9 mouse cellular contexts compared by ENCODE assay signal in genomic region chr17:35638475-35639190, GRCm38 (mm10). TPM values are rescaled to one million over a fixed set of nuclear protein-coding genes. Genes with fewer than 3 reads are reported as not detected.
DNase-seq lines count a peak whose midpoint lies in the region; ATAC-seq and TF ChIP-seq lines count a peak whose summit lies in the region.
"Had no signal": no experiment of that assay in that cellular context is flagged by ENCODE, and none has a peak within 500 bp of the region (broad histone marks: within the 10 kb centered on the region; RNA-seq: fewer than 3 reads in every experiment).

No protein-coding gene starts in this region.

- no peaks in the 10 kb centered on the region for H3K27me3 ChIP-seq in embryonic facial prominence, embryonic 14.5 days (replicated peaks; ENCODE audit: control insufficient read depth, insufficient read depth, low read length)
- H3K27me3 ChIP-seq in heart, embryonic 15.5 days, result peaks cover 10% of the 10 kb centered on the region
- no peaks in the 10 kb centered on the region for H3K27me3 ChIP-seq in kidney, embryonic 16.5 days (ENCODE audit: insufficient read depth, low read length)

- H3K4me1 ChIP-seq in embryonic facial prominence, embryonic 14.5 days (ENCODE audit: control insufficient read depth, insufficient read depth, low read length), result 0 out of 2 replicates have a peak, but pooled peaks cover 7% of the 10 kb centered on the region
- peaks cover 16% of the 10 kb centered on the region for H3K4me1 ChIP-seq in heart, embryonic 15.5 days (replicated peaks)
- no peaks in the 10 kb centered on the region for H3K4me1 ChIP-seq in kidney, embryonic 16.5 days (ENCODE audit: insufficient read depth, low read length)
- no peaks in the 10 kb centered on the region for H3K4me1 ChIP-seq in lung, adult 2 months (ENCODE audit: control insufficient read depth, insufficient read depth, low read length)

- H3K4me2 ChIP-seq in embryonic facial prominence, embryonic 14.5 days (ENCODE audit: low read depth, low read length), result peak overlapping the region; percentile 39
- H3K4me2 ChIP-seq in heart, embryonic 15.5 days, result peak overlapping the region; percentile 42
- H3K4me2 ChIP-seq in kidney, embryonic 16.5 days (replicated peaks; ENCODE audit: low read depth, low read length), result peak overlapping the region; percentile 38
- H3K4me2 ChIP-seq: liver, embryonic 15.5 days had no signal

- TF ChIP-seq CTCF in lung, adult 2 months (IDR thresholded peaks at IDR 0.05; ENCODE audit: insufficient read depth, low read length), result no peak

- H3K9me3 ChIP-seq in embryonic facial prominence, embryonic 14.5 days (ENCODE audit: control insufficient read depth, low read length), result no peaks in the 10 kb centered on the region
- H3K9me3 ChIP-seq in heart, embryonic 15.5 days (replicated peaks), result no peaks in the 10 kb centered on the region
- H3K9me3 ChIP-seq in kidney, embryonic 16.5 days (ENCODE audit: low read length), result no peaks in the 10 kb centered on the region
- H3K9me3 ChIP-seq: liver, embryonic 15.5 days had no signal

- TF ChIP-seq POLR2A in lung, adult 2 months (IDR thresholded peaks at IDR 0.05; ENCODE audit: borderline replicate concordance, extremely low read depth, low read depth, low read length), result no peak

- no peak overlapping the region for H3K9ac ChIP-seq in embryonic facial prominence, embryonic 14.5 days (ENCODE audit: low read depth, low read length)
- no peak overlapping the region for H3K9ac ChIP-seq in heart, embryonic 15.5 days
- no peak overlapping the region for H3K9ac ChIP-seq in kidney, embryonic 16.5 days (replicated peaks; ENCODE audit: low read length)
- H3K9ac ChIP-seq: liver, embryonic 15.5 days had no signal

- DNase-seq in right cerebral cortex, adult 18-20 months, result peak; percentile 44
- no peak for DNase-seq in right cerebral cortex, postnatal 36 days (ENCODE audit: low spot score in 2 of 2)
- DNase-seq in embryonic facial prominence, embryonic 14.5 days (ENCODE audit: low spot score), result peak; percentile 95
- DNase-seq in lung, adult 2 months, result peak; percentile 56
- DNase-seq in ovary, postnatal 10 days (ENCODE audit: low spot score), result peak; percentile 50
- peak; percentile 75 to 78 for DNase-seq in urinary bladder, postnatal 4 days (ENCODE audit: low spot score in 2 of 2)

- peak overlapping the region; percentile 66 for H3K27ac ChIP-seq in embryonic facial prominence, embryonic 14.5 days (replicated peaks; ENCODE audit: low read depth, low read length)
- H3K27ac ChIP-seq in heart, embryonic 15.5 days, result peak overlapping the region; percentile 52
- H3K27ac ChIP-seq in kidney, embryonic 16.5 days (ENCODE audit: low read length), result peak overlapping the region; percentile 23; the same call in 1 of the 2 replicates
- H3K27ac ChIP-seq: liver, embryonic 15.5 days had no signal

- ATAC-seq in embryonic facial prominence, embryonic 14.5 days (ENCODE audit: low read depth), result peak; percentile 94
- ATAC-seq in heart, embryonic 15.5 days (replicated peaks; ENCODE audit: insufficient number of reproducible peaks, insufficient read depth, low FRiP score, low read depth), result peak; percentile 91
- ATAC-seq in kidney, embryonic 16.5 days (ENCODE audit: low FRiP score, low TSS enrichment), result peak; percentile 91

- no peak overlapping the region for H3K4me3 ChIP-seq in embryonic facial prominence, embryonic 14.5 days (ENCODE audit: low read depth, low read length)
- peak overlapping the region; percentile 19 for H3K4me3 ChIP-seq in heart, embryonic 15.5 days
- H3K4me3 ChIP-seq in kidney, embryonic 16.5 days (ENCODE audit: low read length), result no peak overlapping the region
- H3K4me3 ChIP-seq in lung, adult 2 months (replicated peaks; ENCODE audit: extremely low read depth, low read depth, low read length), result no peak overlapping the region
- H3K4me3 ChIP-seq: liver, embryonic 15.5 days had no signal

- no peaks in the 10 kb centered on the region for H3K36me3 ChIP-seq in embryonic facial prominence, embryonic 14.5 days (ENCODE audit: control insufficient read depth, insufficient read depth, low read length)
- H3K36me3 ChIP-seq in heart, embryonic 15.5 days, result no peaks in the 10 kb centered on the region
- no peaks in the 10 kb centered on the region for H3K36me3 ChIP-seq in kidney, embryonic 16.5 days (ENCODE audit: insufficient read depth, low read length)
- H3K36me3 ChIP-seq: liver, embryonic 15.5 days had no signal

- 23% methylated on average over 14 of the region's 14 CpGs for WGBS in embryonic facial prominence, embryonic 14.5 days
- 16% methylated on average over 14 of the region's 14 CpGs for WGBS in heart, embryonic 15.5 days
- WGBS in kidney, embryonic 16.5 days, result 25% methylated on average over 14 of the region's 14 CpGs
- WGBS in lung, adult 2 months, result 17% methylated on average over 14 of the region's 14 CpGs

RNA-seq across cellular contexts. Expression of gene Mucl3, which starts 4.9 kb away (rescaled TPM):
- polyA plus RNA-seq in embryonic facial prominence, embryonic 14.5 days (2014; fragmentation: Nextera tagmentation; extraction: Ambion mirVana), result 0.08 TPM in 2 replicates
- 0.22 and 0.23 TPM in 2 replicates for polyA plus RNA-seq in heart, embryonic 15.5 days (2015; fragmentation: Nextera tagmentation; extraction: Ambion mirVana)
- 0.17 and 0.23 TPM in 2 replicates for polyA plus RNA-seq in kidney, embryonic 16.5 days (2015; fragmentation: Nextera tagmentation; extraction: Ambion mirVana)
- polyA plus RNA-seq in lung, adult 2 months (2012; rRNA removed), result 0.19 and 0.24 TPM in 2 replicates

RNA-seq across cellular contexts. Expression of gene Gm9573, which starts 12.2 kb away (rescaled TPM):
- 0.04 TPM in 1 of 2 replicates, not detected in the other for polyA plus RNA-seq in embryonic facial prominence, embryonic 14.5 days (2014; fragmentation: Nextera tagmentation; extraction: Ambion mirVana)
- not detected in 2 replicates for polyA plus RNA-seq in heart, embryonic 15.5 days (2015; fragmentation: Nextera tagmentation; extraction: Ambion mirVana)
- not detected in 2 replicates for polyA plus RNA-seq in kidney, embryonic 16.5 days (2015; fragmentation: Nextera tagmentation; extraction: Ambion mirVana)
- polyA plus RNA-seq in lung, adult 2 months (2012; rRNA removed), result not detected in 2 replicates
- polyA plus RNA-seq: liver, embryonic 15.5 days had no signal

RNA-seq across cellular contexts. Expression of gene Vars2, which starts 28.8 kb away (rescaled TPM):
- polyA plus RNA-seq in embryonic facial prominence, embryonic 14.5 days (2014; fragmentation: Nextera tagmentation; extraction: Ambion mirVana), result 14.2 and 15.1 TPM in 2 replicates
- polyA plus RNA-seq in heart, embryonic 15.5 days (2015; fragmentation: Nextera tagmentation; extraction: Ambion mirVana), result 11.1 and 16.2 TPM in 2 replicates
- polyA plus RNA-seq in kidney, embryonic 16.5 days (2015; fragmentation: Nextera tagmentation; extraction: Ambion mirVana), result 19.8 and 21.0 TPM in 2 replicates
- 44.0 and 46.6 TPM in 2 replicates for polyA plus RNA-seq in lung, adult 2 months (2012; rRNA removed)

RNA-seq across cellular contexts. Expression of gene Gtf2h4, which starts 34.9 kb away (rescaled TPM):
- 34.8 and 35.3 TPM in 2 replicates for polyA plus RNA-seq in embryonic facial prominence, embryonic 14.5 days (2014; fragmentation: Nextera tagmentation; extraction: Ambion mirVana)
- polyA plus RNA-seq in heart, embryonic 15.5 days (2015; fragmentation: Nextera tagmentation; extraction: Ambion mirVana), result 21.3 and 28.7 TPM in 2 replicates
- 51.9 and 55.6 TPM in 2 replicates for polyA plus RNA-seq in kidney, embryonic 16.5 days (2015; fragmentation: Nextera tagmentation; extraction: Ambion mirVana)
- polyA plus RNA-seq in lung, adult 2 months (2012; rRNA removed), result 21.3 and 22.5 TPM in 2 replicates

RNA-seq across cellular contexts. Expression of gene Sfta2, which starts 37.3 kb away (rescaled TPM):
- 0.28 TPM in 1 of 2 replicates, not detected in the other for polyA plus RNA-seq in embryonic facial prominence, embryonic 14.5 days (2014; fragmentation: Nextera tagmentation; extraction: Ambion mirVana)
- polyA plus RNA-seq in heart, embryonic 15.5 days (2015; fragmentation: Nextera tagmentation; extraction: Ambion mirVana), result 2.7 and 5.6 TPM in 2 replicates
- 1.8 and 7.3 TPM in 2 replicates for polyA plus RNA-seq in kidney, embryonic 16.5 days (2015; fragmentation: Nextera tagmentation; extraction: Ambion mirVana)
- polyA plus RNA-seq in lung, adult 2 months (2012; rRNA removed), result 257 and 330 TPM in 2 replicates
- polyA plus RNA-seq: liver, embryonic 15.5 days had no signal

Comparison
In these comparisons a context has a peak if more than half of its experiments do, and no peak if none do; other contexts are left out.
1. DNase-seq: peak in right cerebral cortex, adult 18-20 months (single experiment), embryonic facial prominence, embryonic 14.5 days (single experiment), lung, adult 2 months (single experiment), ovary, postnatal 10 days (single experiment) and urinary bladder, postnatal 4 days (2 of 2); none in right cerebral cortex, postnatal 36 days (0 of 2).
2. Peak in every context shown above with its lines, with median percentiles within 50 percentile points of each other: ATAC-seq, H3K27ac ChIP-seq and H3K4me2 ChIP-seq.